Comparison of ENCODE assay signal across 8 mouse cellular contexts in the genomic region with DNA sequence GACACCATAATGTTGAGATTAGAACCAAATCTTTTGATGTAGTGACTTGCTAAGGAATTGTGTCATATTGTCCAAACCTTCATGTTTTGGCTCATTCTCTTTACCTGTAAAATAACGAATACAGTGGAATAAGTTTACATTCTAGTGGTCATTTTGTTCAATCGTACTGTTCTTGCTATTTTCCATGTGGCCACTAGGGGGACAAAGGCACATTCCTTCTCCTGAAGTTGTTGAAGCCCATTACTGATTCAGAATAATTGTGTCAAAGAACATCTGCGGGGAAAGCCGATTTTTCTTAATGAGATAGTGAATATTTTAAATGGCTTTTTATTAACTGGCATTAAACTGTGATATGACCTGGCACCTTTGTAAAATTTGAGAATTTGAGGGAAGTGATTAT. TPM values are rescaled to one million over a fixed set of nuclear protein-coding genes. Genes with fewer than 3 reads are reported as not detected.
A peak's percentile ranks its signal among the peaks of the same experiment; 100 is the strongest.
DNase-seq lines count a peak whose midpoint lies in the region; ATAC-seq and TF ChIP-seq lines count a peak whose summit lies in the region.
"Had no signal": no experiment of that assay in that cellular context is flagged by ENCODE, and none has a peak within 500 bp of the region (broad histone marks: within the 10 kb centered on the region; RNA-seq: fewer than 3 reads in every experiment).

No protein-coding gene starts in this region.

- no peaks in the 10 kb centered on the region for H3K9me3 ChIP-seq in hindbrain, embryonic 11.5 days (ENCODE audit: control insufficient read depth, low read length)
- no peaks in the 10 kb centered on the region for H3K9me3 ChIP-seq in hindbrain, embryonic 16.5 days (ENCODE audit: control insufficient read depth, low read length)
- no peaks in the 10 kb centered on the region for H3K9me3 ChIP-seq in midbrain, postnatal 0 days (ENCODE audit: low read length)
- H3K9me3 ChIP-seq in midbrain, embryonic 16.5 days (replicated peaks; ENCODE audit: control insufficient read depth, low read length, poor library complexity, severe bottlenecking) = no peaks in the 10 kb centered on the region
- H3K9me3 ChIP-seq in stomach, postnatal 0 days (ENCODE audit: control insufficient read depth, low read length) = no peaks in the 10 kb centered on the region

- no peaks in the 10 kb centered on the region for H3K27me3 ChIP-seq in hindbrain, embryonic 11.5 days (ENCODE audit: control insufficient read depth, insufficient read depth, low read length)
- no peaks in the 10 kb centered on the region for H3K27me3 ChIP-seq in hindbrain, embryonic 16.5 days (replicated peaks; ENCODE audit: control insufficient read depth, insufficient read depth, low read length)
- H3K27me3 ChIP-seq in midbrain, postnatal 0 days (ENCODE audit: insufficient read depth, low read length) = no peaks in the 10 kb centered on the region
- H3K27me3 ChIP-seq in midbrain, embryonic 16.5 days (ENCODE audit: control insufficient read depth, insufficient read depth, low read depth, low read length) = no peaks in the 10 kb centered on the region
- H3K27me3 ChIP-seq in stomach, postnatal 0 days (ENCODE audit: control insufficient read depth, insufficient read depth, low read length) = no peaks in the 10 kb centered on the region

- peak; percentile 32 for DNase-seq in hindbrain, embryonic 11.5 days (ENCODE audit: low spot score)
- DNase-seq in midbrain, postnatal 0 days (ENCODE audit: low spot score) = peak; percentile 38
- DNase-seq in brain, adult 2 months (ENCODE audit: low read depth, low spot score) = peak; percentile 39
- DNase-seq in stomach, postnatal 0 days (ENCODE audit: low spot score) = no peak
- no peak for DNase-seq in left cerebral cortex, postnatal 36 days (ENCODE audit: low spot score in 2 of 2)

- intact Hi-C loops in left cerebral cortex, postnatal 36 days (cut with DNase I) = no loop called here

- H3K4me2 ChIP-seq in hindbrain, embryonic 11.5 days (replicated peaks; ENCODE audit: low read depth, low read length) = no peak overlapping the region
- no peak overlapping the region for H3K4me2 ChIP-seq in hindbrain, embryonic 16.5 days (ENCODE audit: low read length)
- no peak overlapping the region for H3K4me2 ChIP-seq in midbrain, postnatal 0 days (ENCODE audit: low read depth, low read length, poor library complexity, severe bottlenecking)
- no peak overlapping the region for H3K4me2 ChIP-seq in midbrain, embryonic 16.5 days (ENCODE audit: low read length)
- no peak overlapping the region for H3K4me2 ChIP-seq in stomach, postnatal 0 days (replicated peaks; ENCODE audit: low read depth)

- no peak; the same call in 1 of the 2 replicates for ATAC-seq in hindbrain, embryonic 11.5 days (ENCODE audit: low FRiP score)
- no peak for ATAC-seq in hindbrain, embryonic 16.5 days
- ATAC-seq in midbrain, postnatal 0 days (ENCODE audit: low FRiP score) = no peak
- ATAC-seq in midbrain, embryonic 16.5 days = no peak
- ATAC-seq in stomach, postnatal 0 days (ENCODE audit: low FRiP score, low TSS enrichment) = no peak

- TF ChIP-seq CTCF in midbrain, postnatal 0 days (IDR thresholded peaks at IDR 0.05) = peak; percentile 94
- peak; percentile 93 for TF ChIP-seq CTCF in stomach, postnatal 0 days (IDR thresholded peaks at IDR 0.05; ENCODE audit: low read depth)

- WGBS in hindbrain, embryonic 11.5 days = 54% methylated on average over 4 of the region's 4 CpGs
- WGBS in hindbrain, embryonic 16.5 days = 35% methylated on average over 4 of the region's 4 CpGs
- WGBS in midbrain, postnatal 0 days = 32% methylated on average over 4 of the region's 4 CpGs
- WGBS in midbrain, embryonic 16.5 days = 32% methylated on average over 4 of the region's 4 CpGs
- 27% methylated on average over 4 of the region's 4 CpGs for WGBS in stomach, postnatal 0 days

- no peak overlapping the region for H3K4me3 ChIP-seq in hindbrain, embryonic 11.5 days (ENCODE audit: low read depth, low read length)
- H3K4me3 ChIP-seq in hindbrain, embryonic 16.5 days (ENCODE audit: low read length) = no peak overlapping the region
- no peak overlapping the region for H3K4me3 ChIP-seq in midbrain, postnatal 0 days (ENCODE audit: low read depth, low read length)
- H3K4me3 ChIP-seq in midbrain, embryonic 16.5 days (ENCODE audit: low read depth, low read length) = no peak overlapping the region
- H3K4me3 ChIP-seq in stomach, postnatal 0 days (ENCODE audit: low read depth, low read length) = no peak overlapping the region
- H3K4me3 ChIP-seq: erythroblast, embryonic 14.5 days had no signal

- H3K36me3 ChIP-seq in hindbrain, embryonic 11.5 days (ENCODE audit: control insufficient read depth, insufficient read depth, low read length) = no peaks in the 10 kb centered on the region
- H3K36me3 ChIP-seq in hindbrain, embryonic 16.5 days (ENCODE audit: control insufficient read depth, insufficient read depth, low read length) = no peaks in the 10 kb centered on the region
- no peaks in the 10 kb centered on the region for H3K36me3 ChIP-seq in midbrain, postnatal 0 days (ENCODE audit: insufficient read depth, low read length)
- no peaks in the 10 kb centered on the region for H3K36me3 ChIP-seq in midbrain, embryonic 16.5 days (ENCODE audit: control insufficient read depth, insufficient read depth, low read length)
- no peaks in the 10 kb centered on the region for H3K36me3 ChIP-seq in stomach, postnatal 0 days (ENCODE audit: control insufficient read depth, insufficient read depth, low read length)

- H3K27ac ChIP-seq in hindbrain, embryonic 11.5 days (ENCODE audit: low read depth, low read length) = no peak overlapping the region
- no peak overlapping the region for H3K27ac ChIP-seq in hindbrain, embryonic 16.5 days (ENCODE audit: low read depth, low read length)
- H3K27ac ChIP-seq in midbrain, postnatal 0 days (ENCODE audit: low read depth, low read length) = no peak overlapping the region
- no peak overlapping the region for H3K27ac ChIP-seq in midbrain, embryonic 16.5 days (ENCODE audit: low read length)
- no peak overlapping the region for H3K27ac ChIP-seq in stomach, postnatal 0 days (replicated peaks)

- TF ChIP-seq EP300 in stomach, postnatal 0 days (optimal IDR thresholded peaks at IDR 0.05) = no peak

- H3K9ac ChIP-seq in hindbrain, embryonic 11.5 days (ENCODE audit: low read depth, low read length) = no peak overlapping the region
- H3K9ac ChIP-seq in hindbrain, embryonic 16.5 days (ENCODE audit: low read depth, low read length) = no peak overlapping the region
- no peak overlapping the region for H3K9ac ChIP-seq in midbrain, postnatal 0 days (replicated peaks; ENCODE audit: low read length, poor library complexity, severe bottlenecking)
- no peak overlapping the region for H3K9ac ChIP-seq in midbrain, embryonic 16.5 days (ENCODE audit: low read depth, low read length)
- no peak overlapping the region for H3K9ac ChIP-seq in stomach, postnatal 0 days (ENCODE audit: low read length)

- no peaks in the 10 kb centered on the region for H3K4me1 ChIP-seq in hindbrain, embryonic 11.5 days (replicated peaks; ENCODE audit: control insufficient read depth, insufficient read depth, low read length)
- no peaks in the 10 kb centered on the region for H3K4me1 ChIP-seq in hindbrain, embryonic 16.5 days (ENCODE audit: control insufficient read depth, insufficient read depth, low read depth, low read length)
- H3K4me1 ChIP-seq in midbrain, postnatal 0 days (ENCODE audit: insufficient read depth, low read length) = no peaks in the 10 kb centered on the region
- H3K4me1 ChIP-seq in midbrain, embryonic 16.5 days (ENCODE audit: control insufficient read depth, insufficient read depth, low read length) = no peaks in the 10 kb centered on the region
- no peaks in the 10 kb centered on the region for H3K4me1 ChIP-seq in stomach, postnatal 0 days (replicated peaks; ENCODE audit: control insufficient read depth, insufficient read depth)

RNA-seq across cellular contexts. Expression of gene Cdh6, which starts 7.5 kb away (rescaled TPM):
- polyA plus RNA-seq in hindbrain, embryonic 11.5 days (2014; fragmentation: Nextera tagmentation; extraction: Ambion mirVana) = 10.4 and 12.7 TPM in 2 replicates
- 18.5 and 19.0 TPM in 2 replicates for polyA plus RNA-seq in hindbrain, embryonic 16.5 days (2015; fragmentation: Nextera tagmentation; extraction: Ambion mirVana)
- 20.1 and 23.2 TPM in 2 replicates for total RNA-seq in midbrain, postnatal 0 days (2014; rRNA removed)
- 18.0 and 18.1 TPM in 2 replicates for polyA plus RNA-seq in midbrain, postnatal 0 days (2015; fragmentation: Nextera tagmentation; extraction: Ambion mirVana)
- 18.8 and 19.7 TPM in 2 replicates for polyA plus RNA-seq in midbrain, embryonic 16.5 days (2015; fragmentation: Nextera tagmentation; extraction: Ambion mirVana)
- polyA plus RNA-seq in stomach, postnatal 0 days (2015; fragmentation: Nextera tagmentation; extraction: Ambion mirVana) = 2.1 TPM in 2 replicates
- 10 to 100 TPM; 26.5 to 27.9 TPM for total RNA-seq in left cerebral cortex, postnatal 36 days (2021)
- polyA plus RNA-seq: erythroblast, embryonic 14.5 days had no signal

Comparison
In these comparisons a context has a peak if more than half of its experiments do, and no peak if none do; other contexts are left out.
1. DNase-seq: peak in hindbrain, embryonic 11.5 days (single experiment), midbrain, postnatal 0 days (single experiment) and brain, adult 2 months (single experiment); none in stomach, postnatal 0 days (single experiment) and left cerebral cortex, postnatal 36 days (0 of 2).